26 mouse cellular contexts compared by ENCODE assay signal in the genomic region with DNA sequence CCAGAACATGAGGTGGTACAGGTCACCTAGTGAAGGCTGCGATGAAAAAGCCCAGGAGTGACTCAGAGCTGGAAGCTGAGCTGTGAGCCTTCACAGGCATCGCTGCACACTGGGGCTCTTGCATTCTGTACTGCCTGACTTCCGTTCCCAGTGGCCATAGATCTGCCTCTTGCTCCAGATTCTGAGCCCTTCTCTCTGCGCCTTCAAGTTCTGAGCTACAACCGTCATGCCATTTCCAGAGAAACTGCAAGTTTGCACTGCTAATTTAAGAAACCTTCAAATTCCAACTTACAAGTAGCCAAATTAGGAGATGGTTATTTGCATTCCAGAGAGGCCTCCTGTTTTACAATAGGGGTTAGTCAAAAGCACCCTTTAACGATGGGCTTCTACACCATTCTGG.
DNase-seq lines count a peak whose midpoint lies in the region; ATAC-seq and TF ChIP-seq lines count a peak whose summit lies in the region.
"Had no signal": no experiment of that assay in that cellular context is flagged by ENCODE, and none has a peak within 500 bp of the region (broad histone marks: within the 10 kb centered on the region; RNA-seq: fewer than 3 reads in every experiment).

No protein-coding gene starts in this region.

- 58% methylated on average over 6 of the region's 6 CpGs for WGBS in forebrain, embryonic 16.5 days
- WGBS in forebrain, embryonic 14.5 days: 50% methylated on average over 6 of the region's 6 CpGs
- WGBS in heart, postnatal 0 days: 43% methylated on average over 6 of the region's 6 CpGs
- WGBS in heart, embryonic 12.5 days: 50% methylated on average over 6 of the region's 6 CpGs

- intact Hi-C loops in left cerebral cortex, postnatal 14 days (cut with DNase I): no loop called here
- intact Hi-C loops in left cerebral cortex, postnatal 36 days (cut with DNase I): no loop called here

- H3K27ac ChIP-seq in forebrain, embryonic 16.5 days (ENCODE audit: low read length): peak overlapping the region; percentile 37
- no peak overlapping the region for H3K27ac ChIP-seq in forebrain, embryonic 14.5 days (ENCODE audit: low read depth, low read length)
- H3K27ac ChIP-seq in heart, postnatal 0 days (ENCODE audit: low read depth): peak overlapping the region; percentile 19; the same call in 1 of the 2 replicates
- H3K27ac ChIP-seq in heart, embryonic 12.5 days (ENCODE audit: poor library complexity, severe bottlenecking): no peak overlapping the region
- H3K27ac ChIP-seq: embryonic facial prominence, embryonic 12.5 days; embryonic facial prominence, embryonic 15.5 days; forebrain, embryonic 15.5 days; hindbrain, embryonic 14.5 days; hindbrain, postnatal 0 days had no signal

- H3K4me1 ChIP-seq in forebrain, embryonic 16.5 days (replicated peaks; ENCODE audit: control insufficient read depth, insufficient read depth, low read length): peaks cover 18% of the 10 kb centered on the region
- no peaks in the 10 kb centered on the region; the same call in 1 of the 2 replicates for H3K4me1 ChIP-seq in forebrain, embryonic 14.5 days (ENCODE audit: control insufficient read depth, insufficient read depth, low read length)
- peaks cover 27% of the 10 kb centered on the region for H3K4me1 ChIP-seq in heart, postnatal 0 days (ENCODE audit: control insufficient read depth, insufficient read depth)
- H3K4me1 ChIP-seq in heart, embryonic 12.5 days (replicated peaks): peaks cover 21% of the 10 kb centered on the region

- TF ChIP-seq CTCF in heart, postnatal 0 days (IDR thresholded peaks at IDR 0.05; ENCODE audit: low read depth): no peak

- H3K4me2 ChIP-seq in forebrain, embryonic 16.5 days (ENCODE audit: low read length): no peak overlapping the region
- H3K4me2 ChIP-seq in forebrain, embryonic 14.5 days (ENCODE audit: low read length): no peak overlapping the region
- H3K4me2 ChIP-seq in heart, postnatal 0 days (ENCODE audit: low read depth, low read length): no peak overlapping the region
- H3K4me2 ChIP-seq in heart, embryonic 12.5 days: no peak overlapping the region
- H3K4me2 ChIP-seq: embryonic facial prominence, embryonic 12.5 days; embryonic facial prominence, embryonic 15.5 days; forebrain, embryonic 15.5 days; hindbrain, embryonic 14.5 days had no signal

- TF ChIP-seq EP300 in heart, postnatal 0 days (IDR thresholded peaks at IDR 0.05; ENCODE audit: low read depth): no peak

- no peaks in the 10 kb centered on the region for H3K27me3 ChIP-seq in forebrain, embryonic 16.5 days (replicated peaks; ENCODE audit: control insufficient read depth, insufficient read depth, low read length)
- no peaks in the 10 kb centered on the region for H3K27me3 ChIP-seq in forebrain, embryonic 14.5 days (replicated peaks; ENCODE audit: control insufficient read depth, insufficient read depth, low read length)
- H3K27me3 ChIP-seq in heart, postnatal 0 days (ENCODE audit: control insufficient read depth, insufficient read depth, low read length): no peaks in the 10 kb centered on the region
- 0 out of 2 replicates have a peak, but pooled peaks cover 2% of the 10 kb centered on the region for H3K27me3 ChIP-seq in heart, embryonic 12.5 days (replicated peaks)
- H3K27me3 ChIP-seq: embryonic facial prominence, embryonic 12.5 days; embryonic facial prominence, embryonic 15.5 days; forebrain, embryonic 15.5 days; Patski had no signal

- no peak for ATAC-seq in forebrain, embryonic 16.5 days
- ATAC-seq in forebrain, embryonic 14.5 days: no peak
- ATAC-seq in heart, postnatal 0 days (ENCODE audit: insufficient read depth, low read depth): no peak
- no peak for ATAC-seq in heart, embryonic 12.5 days (ENCODE audit: insufficient number of reproducible peaks, low FRiP score)
- ATAC-seq: forebrain, embryonic 15.5 days; hindbrain, postnatal 0 days; inflammation-experienced regulatory T-cells, adult 6 months; Patski had no signal

- H3K9ac ChIP-seq in forebrain, embryonic 16.5 days (replicated peaks; ENCODE audit: low read depth, low read length): no peak overlapping the region
- no peak overlapping the region for H3K9ac ChIP-seq in forebrain, embryonic 14.5 days (ENCODE audit: low read length)
- H3K9ac ChIP-seq in heart, postnatal 0 days (replicated peaks; ENCODE audit: low read depth, low read length): no peak overlapping the region
- H3K9ac ChIP-seq in heart, embryonic 12.5 days: no peak overlapping the region
- H3K9ac ChIP-seq: embryonic facial prominence, embryonic 12.5 days; embryonic facial prominence, embryonic 15.5 days; forebrain, embryonic 15.5 days; hindbrain, embryonic 14.5 days had no signal

- H3K9me3 ChIP-seq in forebrain, embryonic 16.5 days (ENCODE audit: control insufficient read depth, low read length): no peaks in the 10 kb centered on the region
- H3K9me3 ChIP-seq in forebrain, embryonic 14.5 days (replicated peaks; ENCODE audit: control insufficient read depth, low read length): no peaks in the 10 kb centered on the region
- H3K9me3 ChIP-seq in heart, postnatal 0 days (replicated peaks; ENCODE audit: control insufficient read depth, low read length): no peaks in the 10 kb centered on the region
- no peaks in the 10 kb centered on the region for H3K9me3 ChIP-seq in heart, embryonic 12.5 days (replicated peaks)
- H3K9me3 ChIP-seq: embryonic facial prominence, embryonic 12.5 days; embryonic facial prominence, embryonic 15.5 days; forebrain, embryonic 15.5 days; G1E; heart, embryonic 10.5 days had no signal

- H3K36me3 ChIP-seq in forebrain, embryonic 16.5 days (ENCODE audit: control insufficient read depth, insufficient read depth): no peaks in the 10 kb centered on the region
- H3K36me3 ChIP-seq in forebrain, embryonic 14.5 days (ENCODE audit: control insufficient read depth, insufficient read depth, low read length): no peaks in the 10 kb centered on the region
- H3K36me3 ChIP-seq in heart, postnatal 0 days (replicated peaks; ENCODE audit: control insufficient read depth, insufficient read depth, low read length): no peaks in the 10 kb centered on the region
- H3K36me3 ChIP-seq in heart, embryonic 12.5 days: no peaks in the 10 kb centered on the region
- H3K36me3 ChIP-seq: embryonic facial prominence, embryonic 12.5 days; embryonic facial prominence, embryonic 15.5 days; forebrain, embryonic 15.5 days; G1E; heart, embryonic 10.5 days had no signal

- H3K4me3 ChIP-seq in forebrain, embryonic 16.5 days (replicated peaks; ENCODE audit: low read length): no peak overlapping the region
- H3K4me3 ChIP-seq in forebrain, embryonic 14.5 days (ENCODE audit: low read depth, low read length): no peak overlapping the region
- no peak overlapping the region for H3K4me3 ChIP-seq in heart, postnatal 0 days (ENCODE audit: low read depth, low read length)
- H3K4me3 ChIP-seq in heart, embryonic 12.5 days: no peak overlapping the region
- H3K4me3 ChIP-seq: embryonic facial prominence, embryonic 12.5 days; embryonic facial prominence, embryonic 15.5 days; forebrain, embryonic 15.5 days; heart, embryonic 10.5 days had no signal

- DNase-seq in forebrain, embryonic 14.5 days (ENCODE audit: low spot score): no peak
- no peak for DNase-seq in heart, postnatal 0 days (ENCODE audit: low spot score)
- DNase-seq in left cerebral cortex, postnatal 14 days (ENCODE audit: low spot score in 2 of 2): peak; percentile 17 to 26
- DNase-seq in left cerebral cortex, postnatal 36 days (ENCODE audit: low spot score in 2 of 2): no peak
- no peak for DNase-seq in urinary bladder, postnatal 10 days (ENCODE audit: low spot score)
- DNase-seq: adrenal gland, postnatal 10 days; adrenal gland, postnatal 36 days; cerebellum, adult 11 months; cerebellum, adult 2 months; cerebellum, adult 9-11 months; cerebellum, postnatal 25 days; gastrocnemius, postnatal 25 days; heart, adult 18-20 months; heart, postnatal 14 days; heart, postnatal 4 days had no signal

Comparison
In these comparisons a context has a peak if more than half of its experiments do, and no peak if none do; other contexts are left out.
1. H3K27ac ChIP-seq: peak in forebrain, embryonic 16.5 days (single experiment) and heart, postnatal 0 days (single experiment); none in forebrain, embryonic 14.5 days (single experiment) and heart, embryonic 12.5 days (single experiment).
2. DNase-seq: peak in left cerebral cortex, postnatal 14 days (2 of 2); none in forebrain, embryonic 14.5 days (single experiment), heart, postnatal 0 days (single experiment), left cerebral cortex, postnatal 36 days (0 of 2) and urinary bladder, postnatal 10 days (single experiment).